Mouse (Mus musculus) megakaryocyte progenitor cell, adult 5-6 weeks (primary cell): ENCODE data around the gene Ntsr1. TPM values are rescaled to one million over a fixed set of nuclear protein-coding genes. Genes with fewer than 3 reads are reported as not detected.
A peak's percentile ranks its signal among the peaks of the same experiment; 100 is the strongest.

Source experiments
- ATAC-seq: replicated peaks from 2 replicates; pipeline ENCODE4 v1.8.0; 2016; ENCODE audit warnings: mild to moderate bottlenecking, moderate TSS enrichment, inconsistent platforms; ENCODE audit not compliant: poor library complexity
- total RNA-seq, 2 experiments: library from RNA; stranded (forward) in 1 of 2; stranded (reverse) in 1 of 2; fragments of 157-497, 149-512 nt in 1 of 2; fragments of 200-1000 nt in 1 of 2; gene quantifications; 2 replicates each; pipeline versions ENCODE4 v1.2.3 to v1.2.4; 2015 to 2017

Ntsr1 gene
- total RNA-seq, 2 experiments from 2014 or later = not detected

DNA sequence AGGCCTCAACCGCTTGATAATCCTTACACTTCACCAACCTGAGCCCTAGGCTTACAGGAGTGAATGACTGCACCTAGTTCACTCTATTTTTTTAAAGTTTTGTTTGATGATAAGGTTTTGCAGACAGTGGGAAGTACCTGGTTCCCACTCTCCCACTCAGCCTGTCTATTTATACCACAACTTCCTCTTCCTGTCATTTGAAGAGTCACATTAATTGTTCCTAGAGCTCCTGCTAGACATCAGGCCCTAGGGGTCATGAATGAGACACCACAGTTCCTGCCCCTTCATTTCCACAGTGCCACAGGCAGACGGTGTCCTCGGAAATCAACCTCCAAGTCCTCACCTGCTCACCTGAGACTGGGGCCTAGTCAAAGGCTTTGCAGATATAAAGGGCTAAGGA, 56.7 kb downstream of the Ntsr1 start:
- ATAC-seq = peak; percentile 75

DNA sequence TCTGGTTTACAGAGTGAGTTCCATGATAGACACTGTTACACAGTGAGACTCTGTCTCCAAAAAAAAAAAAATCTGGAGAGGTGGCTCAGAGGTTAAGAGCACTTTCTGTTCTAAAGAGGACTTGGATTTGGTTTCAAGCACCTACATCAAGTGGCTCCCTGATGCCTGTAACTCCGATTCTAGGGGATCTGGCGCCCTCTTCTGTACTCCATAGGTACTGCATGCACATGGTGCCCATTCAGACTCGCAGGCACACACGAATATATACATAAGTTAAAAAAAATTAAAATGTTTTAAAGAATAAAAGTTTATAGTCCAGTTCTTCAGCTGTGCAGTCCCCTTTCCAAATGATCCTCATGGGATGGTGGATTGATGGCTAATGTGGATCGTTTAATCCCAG, 60.5 kb downstream of the Ntsr1 start:
- peak; percentile 71 for ATAC-seq

DNA sequence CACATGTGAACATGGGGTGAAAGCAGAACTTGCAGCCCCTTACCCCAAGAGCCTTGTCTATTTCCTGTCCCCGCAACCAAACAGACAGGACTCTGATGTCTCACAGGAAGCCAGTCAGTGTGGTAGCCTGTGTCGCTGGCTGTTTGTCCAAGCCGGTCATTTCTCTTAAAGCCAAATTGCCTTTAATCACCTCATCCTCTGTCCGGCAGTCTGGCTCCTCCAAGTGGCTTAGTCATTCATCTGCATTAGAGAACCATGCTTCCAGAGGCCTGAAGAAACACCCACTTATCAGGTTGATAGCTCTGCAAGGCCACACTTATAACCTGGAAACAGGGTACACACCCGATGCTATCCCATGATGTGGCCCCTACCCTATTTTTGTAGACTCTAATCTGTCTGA, 62.4 kb downstream of the Ntsr1 start:
- ATAC-seq = no peak

DNA sequence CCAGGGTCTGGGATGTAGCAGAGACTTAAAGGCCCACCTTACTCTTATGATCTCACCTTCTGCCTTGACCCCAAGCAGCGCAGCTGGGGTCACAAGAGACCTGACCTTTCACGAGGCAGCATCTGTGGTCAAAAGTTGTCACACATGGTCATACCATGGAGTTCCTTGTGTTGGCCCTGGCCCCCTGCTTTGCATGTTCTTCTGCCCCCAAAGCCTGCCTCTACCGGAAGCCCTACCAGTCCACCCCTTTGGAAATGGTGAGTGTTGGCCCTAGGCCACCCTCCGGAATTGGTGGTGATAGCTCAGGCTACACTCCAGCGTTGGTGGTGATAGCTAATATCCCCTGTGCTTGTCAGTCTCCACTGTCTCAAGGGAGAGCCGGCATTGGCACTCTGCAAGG, 63.5 kb downstream of the Ntsr1 start:
- ATAC-seq = no peak

DNA sequence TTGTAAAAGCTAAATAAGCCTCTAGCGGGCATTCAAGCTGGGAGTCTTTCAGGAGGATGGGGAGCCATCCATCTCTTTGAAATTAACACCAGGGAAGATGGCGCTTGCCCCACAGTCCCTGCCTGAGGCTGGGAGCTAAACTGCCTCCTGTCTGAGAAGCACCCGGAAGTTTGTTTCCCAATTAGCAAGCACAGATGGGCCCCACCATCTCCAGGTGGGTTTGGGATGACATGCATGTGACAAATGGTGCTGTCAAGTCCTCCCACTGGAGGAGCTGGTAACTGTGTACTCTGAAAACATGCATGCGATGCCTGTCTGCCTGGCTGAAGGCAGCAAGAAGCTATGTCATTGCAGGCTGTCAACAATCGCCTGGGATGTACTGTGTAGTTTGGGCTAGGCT, 64.1 kb downstream of the Ntsr1 start:
- no peak for ATAC-seq

DNA sequence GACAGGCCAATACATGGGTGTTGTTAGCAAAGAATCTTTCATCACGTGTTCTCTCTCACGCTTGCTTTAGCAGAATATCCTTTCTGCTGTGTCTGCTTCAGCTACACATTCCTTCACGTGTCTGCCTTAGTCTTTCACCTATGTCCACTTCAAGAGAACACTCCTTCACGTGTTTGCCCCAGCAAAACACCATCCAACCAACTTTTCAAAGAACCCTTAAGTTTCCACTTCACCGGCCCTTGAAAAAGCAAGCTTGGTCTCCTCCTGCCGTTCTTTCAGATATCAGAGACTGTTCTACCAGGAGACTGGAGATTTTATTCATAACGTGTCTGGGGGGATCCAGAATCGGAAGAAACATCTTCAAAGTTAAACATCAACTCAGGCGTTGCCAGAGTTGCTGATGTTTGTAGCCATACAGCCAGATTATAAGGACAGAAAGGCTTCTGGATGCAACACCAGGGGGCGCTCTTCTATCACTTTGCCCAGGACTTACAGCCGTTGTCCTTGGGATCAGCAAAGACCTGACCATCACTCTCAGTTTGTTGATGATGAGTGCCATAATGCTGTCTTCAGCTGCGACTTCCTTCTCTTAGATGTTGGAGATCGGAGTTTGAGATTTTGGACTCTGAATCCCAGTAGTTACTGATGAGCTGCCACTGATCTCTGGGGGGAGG, 66.6 kb downstream of the Ntsr1 start:
- ATAC-seq = peak; percentile 81

DNA sequence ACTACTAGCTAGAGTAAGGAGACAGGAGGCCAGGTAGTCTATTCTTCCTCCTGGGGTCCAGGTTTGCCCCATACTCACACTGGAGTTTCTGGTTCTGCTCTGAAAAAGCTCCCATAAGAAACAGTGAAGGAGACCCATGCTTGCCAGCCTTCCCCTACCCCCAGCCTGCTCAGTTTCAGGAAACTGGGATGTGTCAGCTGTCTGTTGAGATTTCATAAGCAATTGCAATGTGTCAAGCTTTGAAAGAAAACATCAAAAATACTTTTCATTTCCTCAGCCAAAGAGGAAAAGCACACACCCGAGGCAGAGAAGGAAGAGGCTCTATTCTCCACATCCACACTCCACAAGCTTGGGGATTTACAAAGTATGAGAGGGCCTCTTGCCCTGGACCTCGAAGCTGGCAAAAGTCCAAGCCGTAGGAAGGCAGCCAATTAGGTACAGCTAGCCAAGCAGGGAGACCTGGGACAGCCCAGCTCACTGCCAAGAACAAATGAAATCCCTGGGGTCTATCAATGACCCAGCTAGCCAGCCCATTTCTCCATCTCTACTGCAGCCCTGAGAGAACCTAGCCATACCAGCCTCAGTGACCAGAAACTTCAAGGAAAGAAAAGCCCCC, 69.4 kb downstream of the Ntsr1 start:
- ATAC-seq = 0 out of 2 replicates have a peak, but pooled peaks have one; percentile 23

DNA sequence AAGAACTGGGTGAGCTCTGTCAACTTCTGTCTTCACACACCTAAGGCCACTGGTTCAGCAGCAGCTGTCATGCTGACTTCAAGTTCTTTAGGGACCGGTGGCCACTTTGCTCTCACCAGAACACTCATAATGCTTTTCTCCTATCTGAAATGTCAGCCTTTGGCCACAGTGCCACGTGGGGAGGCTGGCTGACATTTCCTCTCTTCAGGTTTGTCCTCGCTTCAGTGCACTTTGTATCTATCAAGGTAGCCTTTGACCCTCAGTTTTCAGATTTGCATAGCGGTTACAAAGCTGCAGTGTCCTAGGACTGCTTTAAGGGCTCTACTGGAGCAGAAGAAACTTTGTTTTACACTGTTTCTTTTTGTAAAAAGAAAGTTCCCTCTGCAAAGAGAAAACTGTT, 76.7 kb downstream of the Ntsr1 start:
- no peak for ATAC-seq

DNA sequence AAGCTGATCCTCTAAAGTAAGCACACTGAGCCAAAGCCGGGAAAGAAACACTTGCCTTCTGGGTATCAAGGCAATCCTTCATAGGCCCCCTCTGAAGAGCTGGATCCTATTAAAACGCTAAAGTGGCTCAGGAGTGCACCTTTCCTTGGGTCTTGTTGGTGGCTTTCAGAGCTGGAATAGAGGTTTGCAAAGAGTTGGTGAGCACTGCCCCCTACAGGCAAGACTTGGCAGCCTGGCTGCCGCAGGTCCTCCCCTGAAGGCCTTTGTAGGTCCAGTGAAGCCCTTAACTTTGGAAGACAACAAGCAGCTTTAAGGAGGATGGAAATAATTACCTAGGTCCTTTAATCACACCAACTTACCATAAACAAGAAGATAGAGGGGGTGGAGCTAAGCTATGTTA, 78.9 kb downstream of the Ntsr1 start:
- ATAC-seq = peak; percentile 63

DNA sequence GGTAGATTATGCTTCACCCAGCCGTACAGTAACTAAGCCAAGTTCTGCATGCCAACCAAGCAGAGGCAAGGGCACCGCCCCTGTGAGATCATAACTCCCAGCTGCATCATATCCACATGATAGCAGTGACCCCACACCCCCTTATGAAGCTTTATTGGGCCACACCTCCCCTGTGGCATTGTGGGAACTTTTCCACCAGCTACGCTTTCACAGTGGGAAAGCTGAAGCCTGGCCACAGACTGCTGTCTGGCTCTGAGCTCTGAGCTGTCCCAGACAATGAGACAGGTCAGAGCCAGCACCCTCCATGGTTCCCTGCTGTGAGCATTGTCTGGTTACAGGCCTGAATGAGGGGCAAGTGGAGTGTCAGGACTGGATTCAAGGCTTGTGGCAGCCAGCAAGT, 81.2 kb downstream of the Ntsr1 start, which contains the start of gene Mrgbp:
Mrgbp (plus strand) TSS at position 303 of the 400 bp plus-strand sequence.
- ATAC-seq = peak; percentile 19; the same call in 1 of the 2 replicates

DNA sequence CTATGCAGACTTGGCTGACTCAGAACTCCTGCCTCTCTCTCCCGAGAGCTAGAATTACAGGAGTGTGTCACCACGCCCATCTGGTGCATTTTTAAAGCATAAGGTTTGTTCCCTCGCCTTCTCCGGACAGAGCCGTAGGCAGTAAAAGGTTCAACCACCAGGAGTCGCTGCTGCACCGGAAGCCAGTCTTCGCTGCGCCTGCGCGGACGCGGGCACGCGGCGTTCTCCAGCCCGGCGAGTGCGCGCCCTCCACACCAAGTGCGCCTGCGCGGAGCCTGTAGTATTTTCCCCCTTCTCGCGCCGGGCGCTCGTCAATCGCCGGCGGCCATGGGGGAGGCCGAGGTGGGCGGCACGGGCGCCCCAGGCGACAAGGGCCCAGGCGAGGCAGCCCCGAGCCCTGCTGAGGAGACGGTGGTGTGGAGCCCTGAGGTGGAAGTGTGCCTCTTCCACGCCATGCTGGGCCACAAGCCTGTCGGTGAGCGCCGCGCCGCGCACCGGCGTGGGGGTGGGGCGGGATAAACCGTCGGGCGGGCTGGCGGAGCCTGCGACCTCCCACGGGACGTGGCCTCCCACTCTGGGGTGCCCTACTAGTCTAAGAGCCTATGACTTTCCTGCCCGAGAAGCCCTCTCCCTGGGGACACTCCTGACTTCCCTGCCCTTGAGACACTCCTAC, 82.8 kb downstream of the Ntsr1 start:
- peak; percentile 87 for ATAC-seq

DNA sequence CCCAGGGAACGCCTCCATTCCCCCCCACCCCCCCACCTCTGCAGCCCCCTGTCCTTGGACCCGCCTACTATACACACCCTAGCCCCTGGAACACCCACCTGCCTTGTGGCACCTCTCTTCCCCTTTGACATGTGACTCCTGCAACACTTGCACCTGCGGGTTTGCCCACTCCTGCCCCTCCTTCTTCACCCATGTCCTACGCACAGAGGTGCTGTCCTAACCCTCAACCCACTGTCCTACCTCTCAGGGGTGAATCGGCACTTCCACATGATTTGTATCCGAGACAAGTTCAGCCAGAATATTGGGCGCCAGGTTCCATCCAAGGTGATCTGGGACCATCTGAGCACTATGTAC, 83.4 kb downstream of the Ntsr1 start:
- peak; percentile 9; the same call in 1 of the 2 replicates for ATAC-seq

DNA sequence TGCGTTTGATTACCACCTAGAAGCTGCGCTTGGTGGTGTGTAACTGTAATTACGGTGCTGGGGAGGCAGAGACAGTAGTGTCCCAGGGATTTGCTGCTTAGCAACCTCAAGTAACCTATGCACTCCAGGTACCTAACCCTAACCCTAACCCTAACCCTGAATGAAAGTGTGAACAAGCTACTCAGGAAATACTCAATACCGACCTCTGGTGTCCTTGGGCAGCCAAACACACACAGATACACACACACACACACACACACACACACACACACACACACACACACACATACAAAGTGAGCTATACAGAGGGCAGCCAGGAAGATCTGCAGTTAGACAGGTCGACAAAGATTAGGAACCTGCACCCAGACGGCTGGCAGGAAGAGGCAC, 89.0 kb downstream of the Ntsr1 start:
- ATAC-seq = peak; percentile 38

DNA sequence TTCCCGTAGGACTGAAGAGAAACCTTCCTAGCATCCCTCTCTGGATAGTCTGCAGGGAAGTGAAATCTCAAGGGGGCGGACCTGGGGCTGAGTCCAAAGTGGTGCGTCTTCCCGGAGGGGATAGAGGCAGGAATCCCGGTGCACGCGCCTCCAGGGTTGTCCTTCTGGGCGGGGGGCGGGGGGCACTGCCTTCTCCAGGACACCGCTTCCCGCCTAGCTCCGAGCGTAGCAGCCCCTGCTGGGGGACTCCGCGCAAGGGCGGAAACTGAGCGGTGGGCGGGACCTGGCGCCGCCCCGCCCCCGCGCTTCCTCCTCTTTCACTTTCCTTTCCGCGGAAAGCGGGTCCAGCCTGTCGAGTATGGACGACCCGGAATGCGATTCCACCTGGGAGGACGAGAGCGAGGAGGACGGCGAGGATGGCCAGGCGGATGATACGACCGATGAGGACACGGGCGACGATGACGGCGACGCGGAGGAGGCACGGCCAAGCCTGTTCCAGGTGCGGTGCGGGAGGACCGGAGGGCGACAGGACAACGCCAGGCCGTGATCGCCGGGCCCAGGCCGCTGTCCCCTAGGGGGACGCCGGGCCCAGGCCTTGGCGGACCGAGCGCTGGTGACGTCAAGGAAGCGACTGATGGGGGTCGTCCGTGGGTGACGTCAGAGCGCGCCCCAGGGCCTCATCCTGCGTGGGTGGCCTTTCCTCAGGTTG, 89.5 kb downstream of the Ntsr1 start, which contains the start of gene Ogfr:
Ogfr (plus strand) TSS at position 123 of the 709 bp plus-strand sequence.
- peak; percentile 89 for ATAC-seq

Other genes with a start within 250 kb of the Ntsr1 start
- 1,700 and 1,787 TPM in 2 replicates for gene Rps21, start 242.6 kb upstream of the Ntsr1 start, total RNA-seq (2015)
- 2,626 and 3,717 TPM in 2 replicates for gene Rps21, start 242.6 kb upstream of the Ntsr1 start, total RNA-seq (2017)
- 12.6 and 15.1 TPM in 2 replicates for gene Cables2, start 226.5 kb upstream of the Ntsr1 start, total RNA-seq (2015)
- gene Cables2, start 226.5 kb upstream of the Ntsr1 start, total RNA-seq (2017) = 9.9 and 12.7 TPM in 2 replicates
- gene Rbbp8nl, start 210.1 kb upstream of the Ntsr1 start, total RNA-seq (2015) = not detected in 2 replicates
- not detected in 2 replicates for gene Rbbp8nl, start 210.1 kb upstream of the Ntsr1 start, total RNA-seq (2017)
- gene Gata5, start 165.3 kb upstream of the Ntsr1 start, total RNA-seq (2015) = not detected in 2 replicates
- gene Gata5, start 165.3 kb upstream of the Ntsr1 start, total RNA-seq (2017) = not detected in 2 replicates
- gene Slco4a1, start 43.7 kb upstream of the Ntsr1 start, total RNA-seq (2015) = 25.0 and 26.8 TPM in 2 replicates
- gene Slco4a1, start 43.7 kb upstream of the Ntsr1 start, total RNA-seq (2017) = 12.2 and 13.7 TPM in 2 replicates
- gene Mrgbp, start 81.3 kb downstream of the Ntsr1 start, total RNA-seq (2015) = 34.2 and 36.6 TPM in 2 replicates
- gene Mrgbp, start 81.3 kb downstream of the Ntsr1 start, total RNA-seq (2017) = 27.8 and 32.7 TPM in 2 replicates
- gene Ogfr, start 89.3 kb downstream of the Ntsr1 start, total RNA-seq (2015) = 22.9 and 24.4 TPM in 2 replicates
- 34.9 and 47.6 TPM in 2 replicates for gene Ogfr, start 89.3 kb downstream of the Ntsr1 start, total RNA-seq (2017)
- gene Col9a3, start 97.8 kb downstream of the Ntsr1 start, total RNA-seq (2015) = 0.30 TPM in 1 of 2 replicates, not detected in the other
- gene Col9a3, start 97.8 kb downstream of the Ntsr1 start, total RNA-seq (2017) = 0.47 TPM in 1 of 2 replicates, not detected in the other
- not detected in 2 replicates for gene Tcfl5, start 142.7 kb downstream of the Ntsr1 start, total RNA-seq (2015)
- gene Tcfl5, start 142.7 kb downstream of the Ntsr1 start, total RNA-seq (2017) = not detected in 2 replicates
- gene Dido1, start 210.0 kb downstream of the Ntsr1 start, total RNA-seq (2015) = 33.0 and 37.4 TPM in 2 replicates
- 42.9 and 56.0 TPM in 2 replicates for gene Dido1, start 210.0 kb downstream of the Ntsr1 start, total RNA-seq (2017)
- 59.6 and 70.9 TPM in 2 replicates for gene Gid8, start 210.1 kb downstream of the Ntsr1 start, total RNA-seq (2015)
- 55.9 and 73.9 TPM in 2 replicates for gene Gid8, start 210.1 kb downstream of the Ntsr1 start, total RNA-seq (2017)
- gene Slc17a9, start 225.3 kb downstream of the Ntsr1 start, total RNA-seq (2015) = 16.6 and 17.4 TPM in 2 replicates
- 8.0 and 8.4 TPM in 2 replicates for gene Slc17a9, start 225.3 kb downstream of the Ntsr1 start, total RNA-seq (2017)